In genomic region chr11:72302230-72302629, GRCm38 (mm10) we compare ENCODE assay signal across 8 mouse cellular contexts. TPM values are rescaled to one million over a fixed set of nuclear protein-coding genes. Genes with fewer than 3 reads are reported as not detected.
DNase-seq lines count a peak whose midpoint lies in the region; ATAC-seq lines count a peak whose summit lies in the region.

No protein-coding gene starts in this region.

- peak; percentile 23 for DNase-seq in kidney, adult 11 months
- peak; percentile 69 to 70 for DNase-seq in cerebellum, postnatal 36 days
- DNase-seq in layer of hippocampus, adult 9-11 months: peak; percentile 93
- peak; percentile 74 for DNase-seq in lung, postnatal 36 days
- no peak for DNase-seq in embryo, embryonic 10 days (ENCODE audit: low spot score)
- no peak for DNase-seq in adipocyte (ENCODE audit: low spot score)

- no peak overlapping the region for H3K9ac ChIP-seq in kidney, embryonic 14.5 days (ENCODE audit: low read depth, low read length)
- no peak overlapping the region for H3K9ac ChIP-seq in heart, embryonic 15.5 days

- H3K4me2 ChIP-seq in kidney, embryonic 14.5 days (replicated peaks; ENCODE audit: low read depth, low read length): no peak overlapping the region
- H3K4me2 ChIP-seq in heart, embryonic 15.5 days: peak overlapping the region; percentile 57

- peaks cover 9% of the 10 kb centered on the region; the same call in 1 of the 2 replicates for H3K4me1 ChIP-seq in kidney, embryonic 14.5 days (ENCODE audit: control insufficient read depth, insufficient read depth, low read length)
- H3K4me1 ChIP-seq in heart, embryonic 15.5 days (replicated peaks): peaks cover 11% of the 10 kb centered on the region; the same call in 1 of the 2 replicates

- no peaks in the 10 kb centered on the region for H3K27me3 ChIP-seq in kidney, embryonic 14.5 days (ENCODE audit: control insufficient read depth, insufficient read depth, low read length)
- H3K27me3 ChIP-seq in heart, embryonic 15.5 days: no peaks in the 10 kb centered on the region

- ATAC-seq in kidney, embryonic 14.5 days (ENCODE audit: low FRiP score, low TSS enrichment): no peak
- ATAC-seq in heart, embryonic 15.5 days (replicated peaks; ENCODE audit: insufficient number of reproducible peaks, insufficient read depth, low FRiP score, low read depth): no peak

- no peak overlapping the region for H3K4me3 ChIP-seq in kidney, embryonic 14.5 days (ENCODE audit: low read length)
- H3K4me3 ChIP-seq in heart, embryonic 15.5 days: peak overlapping the region; percentile 38

- WGBS in kidney, embryonic 14.5 days: 82% methylated on average over 7 of the region's 7 CpGs
- WGBS in heart, embryonic 15.5 days: 62% methylated on average over 7 of the region's 7 CpGs

- H3K9me3 ChIP-seq in kidney, embryonic 14.5 days (ENCODE audit: control insufficient read depth, low read length): 0 out of 2 replicates have a peak, but pooled peaks cover 4% of the 10 kb centered on the region
- H3K9me3 ChIP-seq in heart, embryonic 15.5 days (replicated peaks): no peaks in the 10 kb centered on the region

- no peaks in the 10 kb centered on the region for H3K36me3 ChIP-seq in kidney, embryonic 14.5 days (ENCODE audit: control insufficient read depth, insufficient read depth, low read length)
- H3K36me3 ChIP-seq in heart, embryonic 15.5 days: no peaks in the 10 kb centered on the region

- H3K27ac ChIP-seq in kidney, embryonic 14.5 days (ENCODE audit: low read depth, low read length): no peak overlapping the region
- peak overlapping the region; percentile 64 for H3K27ac ChIP-seq in heart, embryonic 15.5 days

RNA-seq across cellular contexts. Expression of gene Xaf1, which starts 0.8 kb away (rescaled TPM):
- polyA plus RNA-seq in kidney, embryonic 14.5 days (2014; fragmentation: Nextera tagmentation; extraction: Ambion mirVana): 4.2 and 4.8 TPM in 2 replicates
- polyA plus RNA-seq in heart, embryonic 15.5 days (2015; fragmentation: Nextera tagmentation; extraction: Ambion mirVana): 9.5 and 10.2 TPM in 2 replicates

RNA-seq across cellular contexts. Expression of gene Fbxo39, which starts 12.0 kb away (rescaled TPM):
- not detected in 2 replicates for polyA plus RNA-seq in kidney, embryonic 14.5 days (2014; fragmentation: Nextera tagmentation; extraction: Ambion mirVana)
- polyA plus RNA-seq in heart, embryonic 15.5 days (2015; fragmentation: Nextera tagmentation; extraction: Ambion mirVana): not detected in 2 replicates

RNA-seq across cellular contexts. Expression of gene Slc13a5, which starts 35.2 kb away (rescaled TPM):
- polyA plus RNA-seq in kidney, embryonic 14.5 days (2014; fragmentation: Nextera tagmentation; extraction: Ambion mirVana): 0.15 and 0.26 TPM in 2 replicates
- 0.08 and 0.11 TPM in 2 replicates for polyA plus RNA-seq in heart, embryonic 15.5 days (2015; fragmentation: Nextera tagmentation; extraction: Ambion mirVana)

Comparison
In these comparisons a context has a peak if more than half of its experiments do, and no peak if none do; other contexts are left out.
1. DNase-seq: peak in kidney, adult 11 months (single experiment), cerebellum, postnatal 36 days (2 of 2), layer of hippocampus, adult 9-11 months (single experiment) and lung, postnatal 36 days (single experiment); none in embryo, embryonic 10 days (single experiment) and adipocyte (single experiment).